In genomic region chr3:121813834-121814233, GRCm38 (mm10) we compare ENCODE assay signal across 8 mouse cellular contexts. TPM values are rescaled to one million over a fixed set of nuclear protein-coding genes. Genes with fewer than 3 reads are reported as not detected.
A peak's percentile ranks its signal among the peaks of the same experiment; 100 is the strongest.
DNase-seq lines count a peak whose midpoint lies in the region; ATAC-seq and TF ChIP-seq lines count a peak whose summit lies in the region.

No protein-coding gene starts in this region.

- H3K27me3 ChIP-seq in heart, embryonic 10.5 days (ENCODE audit: insufficient read depth, poor library complexity, severe bottlenecking), result no peaks in the 10 kb centered on the region
- no peaks in the 10 kb centered on the region for H3K27me3 ChIP-seq in CH12.LX (replicated peaks)
- no peaks in the 10 kb centered on the region for H3K27me3 ChIP-seq in forebrain, embryonic 15.5 days
- no peaks in the 10 kb centered on the region for H3K27me3 ChIP-seq in liver, embryonic 15.5 days

- DNase-seq in heart, embryonic 10.5 days (ENCODE audit: low spot score), result no peak
- DNase-seq in heart, adult 11 months, result no peak
- DNase-seq in CH12.LX (ENCODE audit: extremely low read depth), result no peak
- DNase-seq in ovary, adult 18-20 months (ENCODE audit: low spot score), result no peak
- no peak for DNase-seq in thymus, postnatal 14 days
- no peak for DNase-seq in retina, embryonic 14.5 days (ENCODE audit: low spot score)

- TF ChIP-seq POLR2A in CH12.LX (IDR thresholded peaks at IDR 0.05; ENCODE audit: low read depth, low read length), result no peak

- peak overlapping the region; percentile 94 for H3K4me3 ChIP-seq in heart, embryonic 10.5 days
- H3K4me3 ChIP-seq in CH12.LX (replicated peaks in 1 of 3; ENCODE audit: low read depth in 2 of 3, low read length in 2 of 3, poor library complexity in 1 of 3), result peak overlapping the region; percentile 90 to 94 (median 94)
- H3K4me3 ChIP-seq in forebrain, embryonic 15.5 days, result peak overlapping the region; percentile 69
- H3K4me3 ChIP-seq in liver, embryonic 15.5 days (replicated peaks), result peak overlapping the region; percentile 84

- in situ Hi-C loops in CH12.LX (cut with MboI; ENCODE audit: low pct_ligation_motif_present, low pct_unique_long_range_greater_than_20kb, low sequenced_read_pairs), result no loop called here

- no peak for TF ChIP-seq CTCF in CH12.LX (conservative IDR thresholded peaks at IDR 0.05 in 1 of 2, IDR thresholded peaks at IDR 0.05 in 1 of 2; ENCODE audit: low read depth in 2 of 2, low read length in 2 of 2)

- no peaks in the 10 kb centered on the region for H3K9me3 ChIP-seq in heart, embryonic 10.5 days
- no peaks in the 10 kb centered on the region for H3K9me3 ChIP-seq in CH12.LX (replicated peaks; ENCODE audit: low read length)
- H3K9me3 ChIP-seq in forebrain, embryonic 15.5 days, result no peaks in the 10 kb centered on the region
- H3K9me3 ChIP-seq in liver, embryonic 15.5 days (replicated peaks), result no peaks in the 10 kb centered on the region

- peak overlapping the region; percentile 48; the same call in 1 of the 2 replicates for H3K4me2 ChIP-seq in CH12.LX (ENCODE audit: insufficient read depth, low read depth, poor library complexity, severe bottlenecking)
- H3K4me2 ChIP-seq in forebrain, embryonic 15.5 days (replicated peaks), result peak overlapping the region; percentile 72
- peak overlapping the region; percentile 84 for H3K4me2 ChIP-seq in liver, embryonic 15.5 days

- H3K79me2 ChIP-seq in CH12.LX (replicated peaks; ENCODE audit: control insufficient read depth, extremely low read depth, insufficient read depth, poor library complexity, severe bottlenecking), result peaks cover 30% of the 10 kb centered on the region

- no peak for TF ChIP-seq EP300 in CH12.LX (IDR thresholded peaks at IDR 0.05; ENCODE audit: low read length)

- H3K27ac ChIP-seq in heart, embryonic 10.5 days, result no peak overlapping the region
- H3K27ac ChIP-seq in CH12.LX (ENCODE audit: insufficient read depth, low read depth), result no peak overlapping the region
- no peak overlapping the region for H3K27ac ChIP-seq in forebrain, embryonic 15.5 days (replicated peaks)
- no peak overlapping the region for H3K27ac ChIP-seq in liver, embryonic 15.5 days (replicated peaks)

- dilution Hi-C loops in CH12.LX (cut with MboI; ENCODE audit: extremely low pct_ligation_motif_present, extremely low pct_unique_long_range_greater_than_20kb, low sequenced_read_pairs), result no loop called here

- WGBS in heart, embryonic 10.5 days, result 65% methylated on average over 5 of the region's 5 CpGs
- 62% methylated on average over 5 of the region's 5 CpGs for WGBS in forebrain, embryonic 15.5 days
- WGBS in liver, embryonic 15.5 days (ENCODE audit: insufficient replicate concordance), result 51% methylated on average over 5 of the region's 5 CpGs

- H3K4me1 ChIP-seq in heart, embryonic 10.5 days, result peaks cover 23% of the 10 kb centered on the region
- peaks cover 8 to 47% of the 10 kb centered on the region in 2 experiments for H3K4me1 ChIP-seq in CH12.LX (ENCODE audit: control insufficient read depth in 1 of 2, insufficient read depth in 2 of 2)
- peaks cover 32% of the 10 kb centered on the region for H3K4me1 ChIP-seq in forebrain, embryonic 15.5 days
- H3K4me1 ChIP-seq in liver, embryonic 15.5 days (replicated peaks), result peaks cover 13% of the 10 kb centered on the region

- no peaks in the 10 kb centered on the region for H3K36me3 ChIP-seq in heart, embryonic 10.5 days
- peaks cover 4 to 10% of the 10 kb centered on the region in 2 experiments for H3K36me3 ChIP-seq in CH12.LX (replicated peaks in 1 of 2; ENCODE audit: control insufficient read depth in 1 of 2, insufficient read depth in 1 of 2, low read length in 1 of 2)
- H3K36me3 ChIP-seq in forebrain, embryonic 15.5 days, result no peaks in the 10 kb centered on the region
- H3K36me3 ChIP-seq in liver, embryonic 15.5 days (replicated peaks), result no peaks in the 10 kb centered on the region

- no peak for TF ChIP-seq RAD21 in CH12.LX (IDR thresholded peaks at IDR 0.05; ENCODE audit: low read depth, low read length)

- no peak for ATAC-seq in forebrain, embryonic 15.5 days (replicated peaks)
- ATAC-seq in liver, embryonic 15.5 days (ENCODE audit: insufficient read depth), result no peak

- peak overlapping the region; percentile 82 for H3K9ac ChIP-seq in CH12.LX (ENCODE audit: insufficient read depth, low read depth)
- H3K9ac ChIP-seq in forebrain, embryonic 15.5 days (replicated peaks), result peak overlapping the region; percentile 80; the same call in 1 of the 2 replicates
- no peak overlapping the region for H3K9ac ChIP-seq in liver, embryonic 15.5 days

TF ChIP-seq in CH12.LX, 34 proteins besides CTCF, POLR2A, EP300 and RAD21:
- TF ChIP-seq CHD1 (IDR thresholded peaks at IDR 0.05; ENCODE audit: low read depth, low read length) (peak; percentile 64), TBP (conservative IDR thresholded peaks at IDR 0.05; ENCODE audit: low read depth, low read length) (no peak), KAT2A (IDR thresholded peaks at IDR 0.05; ENCODE audit: insufficient replicate concordance, low read length) (no peak), JUN (IDR thresholded peaks at IDR 0.05; ENCODE audit: insufficient read depth, low read depth, low read length) (no peak), MAZ (IDR thresholded peaks at IDR 0.05; ENCODE audit: low read depth, low read length) (no peak)

RNA-seq across cellular contexts. Expression of gene Abcd3, which starts 1.3 kb away (rescaled TPM):
- polyA plus RNA-seq in heart, embryonic 10.5 days (2016; fragmentation: Nextera tagmentation; extraction: Ambion mirVana), result 45.5 and 46.1 TPM in 2 replicates
- total RNA-seq in CH12.LX (2012; rRNA removed) (52.3 and 65.9 TPM in 2 replicates), CH12.LX (2014; rRNA removed) (53.5 and 56.5 TPM in 2 replicates)
- polyA plus RNA-seq in CH12.LX (2012; ENCODE audit: insufficient read length, low read depth), result 53.8 and 54.1 TPM in 2 replicates
- 68.9 and 70.3 TPM in 2 replicates for polyA plus RNA-seq in forebrain, embryonic 15.5 days (2015; fragmentation: Nextera tagmentation; extraction: Ambion mirVana)
- 24.6 and 24.9 TPM in 2 replicates for polyA plus RNA-seq in liver, embryonic 15.5 days (2015; fragmentation: Nextera tagmentation; extraction: Ambion mirVana)
